Mouse (Mus musculus) neural tube, embryonic 11.5 days (tissue): Measurements from ENCODE around the gene Tmc8. TPM values are rescaled to one million over a fixed set of nuclear protein-coding genes. Genes with fewer than 3 reads are reported as not detected.

ENCODE experiments used
- ATAC-seq: fragments of 200-750 bp; cut with Nextera tagmentation; 2 replicates; pipeline ENCODE4 v1.8.0; 2017; ENCODE audit warnings: moderate number of reproducible peaks, mild to moderate bottlenecking, moderate TSS enrichment, moderate library complexity; ENCODE audit not compliant: insufficient read depth, low FRiP score, low TSS enrichment
- DNase-seq: peaks from one replicate; pipeline ENCODE4 v3.0.0-alpha.2; 2015; ENCODE audit warnings: low spot score
- H3K27ac ChIP-seq: fragments of 300-500 bp; sonication (generic); 2 replicates; pipeline ENCODE4 v1.5.1; 2014; ENCODE audit warnings: low read depth, mild to moderate bottlenecking, low read length
- H3K27me3 ChIP-seq: fragments of 300-500 bp; sonication (generic); 2 replicates; pipeline ENCODE4 v1.6.1; 2014; ENCODE audit warnings: mild to moderate bottlenecking, low read length, mixed read lengths; ENCODE audit not compliant: control insufficient read depth, insufficient read depth
- H3K36me3 ChIP-seq: fragments of 300-500 bp; sonication (generic); 2 replicates; pipeline ENCODE4 v1.6.1; 2014; ENCODE audit warnings: mild to moderate bottlenecking, low read length, moderate library complexity, mixed read lengths; ENCODE audit not compliant: control insufficient read depth, insufficient read depth
- H3K4me1 ChIP-seq: fragments of 300-500 bp; sonication (generic); 2 replicates; pipeline ENCODE4 v1.6.1; 2014; ENCODE audit warnings: low read length, mixed read lengths; ENCODE audit not compliant: control insufficient read depth, insufficient read depth
- H3K4me2 ChIP-seq: fragments of 300-500 bp; sonication (generic); 2 replicates; pipeline ENCODE4 v1.6.1; 2014; ENCODE audit warnings: low read depth, mild to moderate bottlenecking, moderate library complexity
- H3K4me3 ChIP-seq: fragments of 300-500 bp; sonication (generic); 2 replicates; pipeline ENCODE4 v1.5.1; 2014; ENCODE audit warnings: low read depth, low read length
- H3K9ac ChIP-seq: fragments of 300-500 bp; sonication (generic); 2 replicates; pipeline ENCODE4 v1.6.1; 2014; ENCODE audit warnings: mild to moderate bottlenecking, low read length
- H3K9me3 ChIP-seq: fragments of 300-500 bp; sonication (generic); 2 replicates; pipeline ENCODE4 v1.6.1; 2016; ENCODE audit warnings: low read length; ENCODE audit not compliant: control insufficient read depth
- WGBS: fragments of 180-500 bp; shearing (Covaris S2); extraction: QIAGEN DNeasy Blood & Tissue Kit; methylation state at CpG from one replicate; pipeline ENCODE4 v1.1.7; 2014; 5-methylcytosine and 5-hydroxymethylcytosine counted together
- polyA plus RNA-seq: library from polyadenylated mRNA; unstranded; fragments of >200 nt; fragmentation: Nextera tagmentation; extraction: Ambion mirVana; gene quantifications from 2 replicates; pipeline ENCODE4 v1.2.1, GENCODE M21; 2014

Gene Tmc8
- polyA plus RNA-seq, 1 experiment from 2014 or later: 1.8 TPM

GRCm38 (mm10) chr11:117749414-117749813, 32.5 kb upstream of the Tmc8 start:
- no peak for ATAC-seq
- DNase-seq: no peak
- no peak overlapping the region for H3K27ac ChIP-seq
- H3K27me3 ChIP-seq: no peaks in the 10 kb centered on the region
- H3K9me3 ChIP-seq: no peaks in the 10 kb centered on the region
- H3K4me1 ChIP-seq: no peaks in the 10 kb centered on the region
- H3K4me2 ChIP-seq: no peak overlapping the region
- no peak overlapping the region for H3K9ac ChIP-seq
- no peak overlapping the region for H3K4me3 ChIP-seq
- WGBS: 89% methylated on average over 10 of the region's 10 CpGs
- H3K36me3 ChIP-seq: peaks cover 27% of the 10 kb centered on the region

- Histone ChIP-seq H3K27me3 (no peaks in the 10 kb centered on the region), H3K9me3 (no peaks in the 10 kb centered on the region), H3K4me1 (no peaks in the 10 kb centered on the region), H3K9ac (no peak overlapping the region), H3K4me3 (no peak overlapping the region), H3K36me3 (peaks cover 38% of the 10 kb centered on the region), H3K27ac (no peak overlapping the region), H3K4me2 (no peak overlapping the region)
- ATAC-seq (no peak), DNase-seq (no peak)
- WGBS: 90% methylated on average over 6 of the region's 6 CpGs
Measured at GRCm38 (mm10) chr11:117751544-117751943, 30.3 kb upstream of the Tmc8 start.

DNA sequence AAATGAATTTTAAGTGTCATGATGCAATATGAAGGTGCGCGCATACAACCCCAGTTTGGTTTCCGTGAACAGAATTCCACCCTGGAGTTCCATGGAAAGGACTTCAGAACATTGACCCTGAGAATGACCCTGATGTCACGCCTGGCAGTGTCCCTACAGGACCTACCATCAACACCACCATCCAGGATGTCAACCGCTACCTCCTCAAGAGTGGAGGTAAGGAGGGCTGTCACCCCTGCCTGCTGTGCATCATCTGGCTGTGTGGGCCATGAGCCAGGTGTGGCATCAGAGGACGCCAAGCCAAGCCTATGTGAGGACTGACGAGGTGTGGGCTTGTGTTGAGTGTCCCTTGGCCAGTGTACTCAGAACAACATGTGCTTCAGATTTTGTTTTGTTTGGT, 26.0 kb upstream of the Tmc8 start:
- DNase-seq: no peak
- no peak overlapping the region for H3K9ac ChIP-seq
- H3K4me1 ChIP-seq: no peaks in the 10 kb centered on the region
- no peak overlapping the region for H3K4me3 ChIP-seq
- peaks cover 38% of the 10 kb centered on the region for H3K36me3 ChIP-seq
- no peak overlapping the region for H3K27ac ChIP-seq
- no peaks in the 10 kb centered on the region for H3K9me3 ChIP-seq
- 99% methylated on average over 7 of the region's 7 CpGs for WGBS
- no peaks in the 10 kb centered on the region for H3K27me3 ChIP-seq
- no peak overlapping the region for H3K4me2 ChIP-seq
- ATAC-seq: no peak

GRCm38 (mm10) chr11:117759267-117759666, 22.6 kb upstream of the Tmc8 start:
- no peak overlapping the region for H3K4me2 ChIP-seq
- H3K27ac ChIP-seq: no peak overlapping the region
- no peak overlapping the region for H3K4me3 ChIP-seq
- ATAC-seq (no peak), DNase-seq (no peak)
- H3K4me1 ChIP-seq: no peaks in the 10 kb centered on the region
- H3K27me3 ChIP-seq: no peaks in the 10 kb centered on the region
- H3K36me3 ChIP-seq: peaks cover 38% of the 10 kb centered on the region
- WGBS: 92% methylated on average over 10 of the region's 10 CpGs
- H3K9ac ChIP-seq: no peak overlapping the region
- H3K9me3 ChIP-seq: no peaks in the 10 kb centered on the region

DNA sequence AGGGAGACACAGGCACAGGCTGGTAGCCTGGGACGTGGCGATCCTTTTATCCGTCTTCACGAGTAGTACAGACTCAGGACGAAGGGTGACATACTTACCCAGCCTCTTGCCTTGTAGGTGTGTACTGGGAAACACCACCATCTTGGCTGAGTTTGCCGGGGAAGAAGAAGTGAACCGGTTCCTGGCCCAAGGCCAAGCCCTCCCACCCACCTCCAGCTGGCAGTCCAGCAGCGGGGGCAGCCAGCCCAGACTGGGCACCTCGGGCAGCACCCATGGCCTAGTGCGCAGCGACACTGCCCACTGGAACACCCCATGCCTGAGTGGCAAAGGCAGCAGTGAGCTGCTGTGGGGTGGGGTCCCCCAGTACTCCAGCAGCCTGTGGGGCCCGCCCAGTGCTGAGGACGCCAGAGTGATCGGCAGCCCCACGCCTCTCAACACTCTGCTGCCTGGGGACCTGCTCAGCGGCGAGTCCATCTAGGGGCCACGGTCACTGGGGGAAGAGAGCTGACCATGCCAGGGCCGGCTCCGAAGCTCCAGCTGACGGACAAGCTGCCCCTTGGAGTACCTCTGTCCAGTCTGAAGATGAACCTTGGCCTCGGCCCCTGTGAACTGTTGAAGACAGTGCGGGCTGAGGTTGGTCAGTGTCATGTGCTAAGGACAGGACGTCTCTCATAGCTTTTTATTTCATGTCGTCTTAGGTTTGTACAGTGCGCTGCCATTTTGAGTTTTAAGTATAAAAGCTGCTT, 21.3 kb upstream of the Tmc8 start:
- H3K4me2 ChIP-seq: no peak overlapping the region
- H3K4me3 ChIP-seq: no peak overlapping the region
- no peaks in the 10 kb centered on the region for H3K27me3 ChIP-seq
- DNase-seq (no peak), ATAC-seq (no peak)
- 95% methylated on average over 26 of the region's 26 CpGs for WGBS
- no peaks in the 10 kb centered on the region for H3K9me3 ChIP-seq
- H3K27ac ChIP-seq: no peak overlapping the region
- no peaks in the 10 kb centered on the region for H3K4me1 ChIP-seq
- peaks cover 36% of the 10 kb centered on the region for H3K36me3 ChIP-seq
- no peak overlapping the region for H3K9ac ChIP-seq

DNA sequence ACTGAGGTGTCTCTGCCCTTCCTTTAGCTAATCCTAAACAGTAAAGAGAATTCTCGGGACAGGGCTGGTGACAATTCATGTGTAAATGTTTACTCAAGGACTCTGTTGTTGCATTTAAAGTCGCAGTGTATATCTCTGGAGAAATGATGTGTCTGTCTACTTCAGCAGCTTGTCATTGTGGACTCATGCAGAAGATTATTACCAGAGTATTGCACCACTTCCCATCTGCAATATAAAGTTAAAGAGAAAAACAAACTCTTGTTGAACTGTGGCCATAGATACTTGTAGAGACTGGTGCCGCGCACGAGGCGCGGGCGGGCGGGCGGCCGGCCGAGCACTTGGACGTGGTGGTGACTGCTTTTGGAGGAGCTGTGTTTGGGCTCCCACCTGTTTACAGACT, 20.1 kb upstream of the Tmc8 start:
- H3K4me1 ChIP-seq: no peaks in the 10 kb centered on the region
- WGBS: 93% methylated on average over 13 of the region's 13 CpGs
- H3K36me3 ChIP-seq: peaks cover 29% of the 10 kb centered on the region

DNA sequence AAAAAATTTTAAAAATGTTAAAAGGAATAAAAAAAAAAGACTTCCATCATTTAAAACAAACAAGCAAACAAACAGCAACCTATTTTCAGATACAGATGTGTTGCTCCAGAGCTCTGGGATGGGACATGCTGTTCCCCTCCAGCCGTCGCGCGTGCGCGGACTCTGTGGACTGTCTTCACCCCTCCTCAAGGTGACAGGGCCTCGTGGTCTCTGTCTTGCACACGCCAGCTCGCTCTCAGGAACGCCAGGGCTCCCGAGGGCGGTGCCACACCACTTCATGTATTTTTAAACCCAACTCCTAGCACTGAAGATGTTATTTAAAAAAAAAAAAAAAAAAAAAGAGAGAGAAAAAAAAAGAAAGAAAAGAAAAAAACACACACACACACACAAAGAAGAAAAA, 19.6 kb upstream of the Tmc8 start:
- DNase-seq: no peak
- H3K27me3 ChIP-seq: no peaks in the 10 kb centered on the region
- H3K27ac ChIP-seq: no peak overlapping the region
- peaks cover 29% of the 10 kb centered on the region for H3K36me3 ChIP-seq
- H3K9me3 ChIP-seq: no peaks in the 10 kb centered on the region
- no peaks in the 10 kb centered on the region for H3K4me1 ChIP-seq
- H3K9ac ChIP-seq: no peak overlapping the region
- WGBS: 92% methylated on average over 12 of the region's 12 CpGs
- H3K4me3 ChIP-seq: no peak overlapping the region
- no peak for ATAC-seq
- no peak overlapping the region for H3K4me2 ChIP-seq

More for the DNA sequence above, 20.1 kb upstream of the Tmc8 start:
- Histone ChIP-seq H3K4me3 (no peak overlapping the region), H3K4me2 (no peak overlapping the region), H3K9ac (no peak overlapping the region), H3K27ac (no peak overlapping the region), H3K9me3 (no peaks in the 10 kb centered on the region), H3K27me3 (no peaks in the 10 kb centered on the region)
- ATAC-seq: no peak
- DNase-seq: no peak

GRCm38 (mm10) chr11:117764319-117764718, 17.6 kb upstream of the Tmc8 start:
- H3K9me3 ChIP-seq: no peaks in the 10 kb centered on the region
- no peak overlapping the region for H3K9ac ChIP-seq
- WGBS: 90% methylated on average over 9 of the region's 9 CpGs
- no peak overlapping the region for H3K27ac ChIP-seq
- H3K36me3 ChIP-seq: peaks cover 19% of the 10 kb centered on the region
- no peaks in the 10 kb centered on the region for H3K27me3 ChIP-seq
- DNase-seq (no peak), ATAC-seq (no peak)
- H3K4me2 ChIP-seq: no peak overlapping the region
- H3K4me1 ChIP-seq: no peaks in the 10 kb centered on the region; the same call in 1 of the 2 replicates
- no peak overlapping the region for H3K4me3 ChIP-seq

DNA sequence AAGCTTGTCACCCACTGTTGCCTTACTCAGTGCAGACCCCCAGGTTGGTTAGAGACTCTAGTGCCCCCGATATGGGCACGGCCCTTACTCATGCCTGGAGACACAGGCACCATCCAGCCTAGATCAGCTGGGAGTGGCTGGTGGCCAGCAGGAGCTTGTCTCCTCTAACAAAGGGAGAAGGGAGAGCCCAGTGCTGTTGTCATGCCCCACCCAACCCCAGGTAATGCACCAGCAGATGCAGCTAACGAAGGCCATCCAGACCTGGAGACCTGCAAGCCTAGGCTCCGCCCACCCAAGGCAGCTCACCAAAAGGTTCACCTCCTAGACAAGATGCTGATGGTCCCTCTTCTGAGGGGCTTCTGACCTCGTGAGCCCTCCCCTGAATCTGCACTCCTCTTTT, 16.5 kb upstream of the Tmc8 start:
- Histone ChIP-seq H3K9ac (no peak overlapping the region), H3K4me1 (no peaks in the 10 kb centered on the region; the same call in 1 of the 2 replicates), H3K36me3 (peaks cover 13% of the 10 kb centered on the region), H3K27ac (no peak overlapping the region), H3K9me3 (no peaks in the 10 kb centered on the region), H3K27me3 (no peaks in the 10 kb centered on the region), H3K4me2 (no peak overlapping the region), H3K4me3 (no peak overlapping the region)
- DNase-seq (no peak), ATAC-seq (no peak)
- 88% methylated on average over 5 of the region's 5 CpGs for WGBS
